Mouse (Mus musculus) hindbrain, embryonic 12.5 days (tissue): ENCODE results near the gene Ppil3. TPM values are rescaled to one million over a fixed set of nuclear protein-coding genes. Genes with fewer than 3 reads are reported as not detected.

Source experiments
- ATAC-seq: fragments of 200-750 bp; cut with Nextera tagmentation; 2 replicates; pipeline ENCODE4 v1.8.0; 2017; ENCODE audit warnings: moderate TSS enrichment; ENCODE audit not compliant: low FRiP score
- H3K27ac ChIP-seq: fragments of 300-500 bp; sonication (generic); 2 replicates; pipeline ENCODE4 v1.5.1; 2016; ENCODE audit warnings: mild to moderate bottlenecking
- H3K27me3 ChIP-seq: fragments of 300-500 bp; sonication (generic); 2 replicates; pipeline ENCODE4 v1.6.1; 2016; ENCODE audit warnings: mild to moderate bottlenecking
- H3K36me3 ChIP-seq: fragments of 300-500 bp; sonication (generic); 2 replicates; pipeline ENCODE4 v1.6.1; 2016; ENCODE audit warnings: mild to moderate bottlenecking
- H3K4me1 ChIP-seq: fragments of 300-500 bp; sonication (generic); 2 replicates; pipeline ENCODE4 v1.6.1; 2016
- H3K4me2 ChIP-seq: fragments of 300-500 bp; sonication (generic); replicated peaks from 2 replicates; pipeline ENCODE4 v1.6.1; 2016; ENCODE audit warnings: mild to moderate bottlenecking
- H3K4me3 ChIP-seq: fragments of 300-500 bp; sonication (generic); 2 replicates; pipeline ENCODE4 v1.5.1; 2016; ENCODE audit warnings: mild to moderate bottlenecking
- H3K9ac ChIP-seq: fragments of 300-500 bp; sonication (generic); 2 replicates; pipeline ENCODE4 v1.6.1; 2016; ENCODE audit warnings: mild to moderate bottlenecking, moderate library complexity
- H3K9me3 ChIP-seq: fragments of 300-500 bp; sonication (generic); replicated peaks from 2 replicates; pipeline ENCODE4 v1.6.1; 2016; ENCODE audit warnings: mild to moderate bottlenecking
- WGBS: fragments of 180-500 bp; shearing (Covaris S2); methylation state at CpG from one replicate; pipeline ENCODE4 v1.1.7; 2016; 5-methylcytosine and 5-hydroxymethylcytosine counted together
- polyA plus RNA-seq: library from polyadenylated mRNA; unstranded; fragments of >200 nt; fragmentation: Nextera tagmentation; extraction: Ambion mirVana; gene quantifications from 2 replicates; pipeline ENCODE4 v1.2.1, GENCODE M21; 2016

Ppil3 gene
- polyA plus RNA-seq, 1 experiment from 2014 or later, result 48.2 TPM

DNA sequence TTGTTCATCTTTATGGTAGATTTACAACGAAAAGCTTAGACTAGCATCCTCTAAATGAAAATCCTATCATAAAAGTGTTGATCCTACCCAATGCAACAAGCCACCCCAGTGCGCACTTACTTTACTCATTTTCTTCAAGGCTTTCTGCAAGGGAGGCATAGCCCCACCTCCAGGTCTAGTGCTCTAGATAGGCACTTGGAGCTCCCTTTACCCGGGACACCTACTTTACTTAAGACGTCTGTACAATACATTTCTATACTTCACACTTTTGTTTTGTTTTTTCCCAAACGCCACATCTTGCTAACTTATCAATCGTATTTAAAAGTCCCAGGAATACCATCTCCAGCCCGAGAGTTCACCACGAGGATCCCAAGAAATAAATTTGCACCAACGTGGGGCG is 595 bp downstream of the Ppil3 start:
- H3K27ac ChIP-seq, result peak overlapping the region; percentile 83
- 14% methylated on average over 10 of the region's 10 CpGs for WGBS
- ATAC-seq, result no peak

DNA sequence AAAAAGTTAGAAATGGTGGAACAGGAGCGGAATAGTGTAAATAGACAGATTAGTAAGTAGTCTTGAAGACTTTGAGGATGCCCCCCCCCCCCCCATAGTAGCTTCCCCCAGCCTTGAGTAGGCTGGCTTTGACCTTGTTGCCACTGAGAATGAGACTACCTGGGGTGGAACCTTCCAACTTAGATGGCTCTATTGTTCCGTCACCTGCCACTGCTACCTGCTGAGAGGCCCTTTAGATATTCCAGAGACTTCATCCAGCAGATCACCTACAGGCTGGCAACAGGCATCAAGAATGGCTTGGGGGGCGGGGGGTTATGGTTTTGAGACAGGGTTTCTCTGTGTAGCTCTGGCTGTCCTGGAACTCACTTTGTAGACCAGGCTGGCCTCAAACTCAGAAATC is 20.7 kb downstream of the Ppil3 start:
- peaks cover 20% of the 10 kb centered on the region for H3K4me1 ChIP-seq
- 76% methylated on average over 3 of the region's 3 CpGs for WGBS
- no peaks in the 10 kb centered on the region for H3K9me3 ChIP-seq
- H3K36me3 ChIP-seq, result peaks cover 15% of the 10 kb centered on the region
- H3K27me3 ChIP-seq, result no peaks in the 10 kb centered on the region
- no peak overlapping the region for H3K9ac ChIP-seq
- no peak overlapping the region for H3K4me2 ChIP-seq
- H3K27ac ChIP-seq, result no peak overlapping the region
- H3K4me3 ChIP-seq, result no peak overlapping the region
- ATAC-seq, result no peak

More for the DNA sequence above, 595 bp downstream of the Ppil3 start:
- peaks cover 38% of the 10 kb centered on the region for H3K36me3 ChIP-seq
- H3K9ac ChIP-seq, result peak overlapping the region; percentile 66
- peak overlapping the region; percentile 56 for H3K4me3 ChIP-seq
- H3K4me1 ChIP-seq, result peaks cover 21% of the 10 kb centered on the region
- H3K9me3 ChIP-seq, result no peaks in the 10 kb centered on the region
- peak overlapping the region; percentile 67 for H3K4me2 ChIP-seq
- no peaks in the 10 kb centered on the region for H3K27me3 ChIP-seq

DNA sequence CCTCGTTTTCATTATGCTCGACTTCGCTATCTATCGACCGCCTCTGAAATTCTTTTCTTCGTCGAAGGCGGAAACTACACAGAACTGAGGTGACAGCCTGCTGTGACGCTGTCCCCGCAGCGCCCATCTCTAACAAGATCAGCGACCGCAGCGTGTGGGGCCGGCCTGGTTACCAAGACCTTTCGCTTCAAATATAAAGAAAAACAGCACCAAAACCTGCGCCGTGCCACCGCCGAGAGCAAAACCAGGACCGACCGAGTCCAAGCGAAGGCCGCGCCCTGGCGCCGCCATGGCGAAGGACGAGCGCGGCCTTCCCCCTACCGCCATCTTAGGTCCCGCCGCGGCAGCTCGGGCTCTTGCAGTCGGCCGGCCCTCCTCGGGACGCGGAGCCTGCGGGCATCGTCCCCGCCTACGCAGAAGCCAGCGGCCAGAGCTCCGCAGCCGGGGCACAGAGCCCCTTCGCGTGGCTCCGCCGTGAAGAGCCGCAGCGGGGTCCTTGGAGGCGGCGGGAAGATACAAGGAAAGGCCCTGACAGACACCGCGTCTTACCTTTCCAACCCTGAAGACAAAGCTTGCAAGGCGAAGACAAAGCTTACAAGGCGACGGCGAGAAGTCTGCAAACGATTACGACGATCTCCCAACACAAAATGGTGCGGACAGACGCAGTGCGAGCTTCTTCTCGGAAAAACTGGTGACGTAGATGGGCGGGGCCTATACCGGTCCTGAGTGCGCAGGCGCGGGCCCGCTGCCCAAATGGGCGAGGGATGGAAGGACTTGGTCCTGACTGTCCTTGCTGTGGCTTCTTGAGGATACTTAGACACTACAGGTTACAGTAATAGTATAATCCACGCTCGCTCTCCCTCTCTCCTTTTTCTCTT is 21.7 kb downstream of the Ppil3 start, which contains the start of gene Clk1:
TSS of gene Clk1 (minus strand) at position 696 of the 878 bp plus-strand sequence.
- WGBS, result under 1% methylated on average over 79 of the region's 79 CpGs
- H3K4me1 ChIP-seq, result peaks cover 20% of the 10 kb centered on the region
- no peaks in the 10 kb centered on the region for H3K9me3 ChIP-seq
- H3K4me2 ChIP-seq, result peak within 1 kb of the TSS; percentile 72
- no peaks in the 10 kb centered on the region for H3K27me3 ChIP-seq
- peak within 1 kb of the TSS; percentile 100 for H3K4me3 ChIP-seq
- peak; percentile 97 for ATAC-seq
- H3K27ac ChIP-seq, result peak within 1 kb of the TSS; percentile 99
- H3K9ac ChIP-seq, result peak within 1 kb of the TSS; percentile 100
- peaks cover 24% of the 10 kb centered on the region for H3K36me3 ChIP-seq

DNA sequence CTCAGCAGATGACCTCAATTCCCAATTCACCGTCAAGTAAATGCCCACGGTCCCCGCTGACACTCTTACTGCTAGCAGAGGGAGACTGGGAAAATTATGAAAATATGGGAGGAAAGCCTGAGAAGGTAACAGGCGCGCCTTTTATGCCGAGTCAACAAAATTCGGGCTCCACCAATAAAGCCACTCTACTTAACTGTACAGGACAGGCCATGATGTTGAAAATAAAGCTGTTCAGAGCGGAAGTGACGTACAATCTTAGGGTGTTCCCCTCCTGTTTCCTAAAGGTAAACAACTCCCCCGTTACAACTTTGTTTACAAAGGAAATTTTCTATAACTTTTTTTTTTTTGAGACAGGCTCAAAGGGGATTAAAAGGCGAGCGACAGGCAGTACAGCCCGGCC is 22.4 kb downstream of the Ppil3 start:
- Histone ChIP-seq H3K9ac (peak overlapping the region; percentile 100), H3K36me3 (peaks cover 31% of the 10 kb centered on the region), H3K27ac (peak overlapping the region; percentile 99; the same call in 1 of the 2 replicates), H3K9me3 (no peaks in the 10 kb centered on the region), H3K27me3 (no peaks in the 10 kb centered on the region), H3K4me2 (peak overlapping the region; percentile 72), H3K4me1 (peaks cover 20% of the 10 kb centered on the region), H3K4me3 (peak overlapping the region; percentile 100)
- 15% methylated on average over 13 of the region's 13 CpGs for WGBS
- ATAC-seq, result 0 out of 2 replicates have a peak, but pooled peaks have one; percentile 41

GRCm38 (mm10) chr1:58420961-58421360 is 24.3 kb downstream of the Ppil3 start:
- Histone ChIP-seq H3K9me3 (no peaks in the 10 kb centered on the region), H3K4me2 (0 out of 2 replicates have a peak overlapping the region, but pooled peaks have one; percentile 8)
- WGBS, result 82% methylated on average over 7 of the region's 7 CpGs

GRCm38 (mm10) chr1:58420032-58420431 is 25.3 kb downstream of the Ppil3 start:
- WGBS, result 89% methylated on average over 10 of the region's 10 CpGs
- H3K27ac ChIP-seq, result no peak overlapping the region

More at GRCm38 (mm10) chr1:58420961-58421360, 24.3 kb downstream of the Ppil3 start:
- no peaks in the 10 kb centered on the region for H3K27me3 ChIP-seq
- H3K9ac ChIP-seq, result no peak overlapping the region
- peaks cover 20% of the 10 kb centered on the region for H3K4me1 ChIP-seq
- no peak for ATAC-seq
- no peak overlapping the region for H3K27ac ChIP-seq
- H3K36me3 ChIP-seq, result peaks cover 48% of the 10 kb centered on the region
- H3K4me3 ChIP-seq, result no peak overlapping the region

GRCm38 (mm10) chr1:58416048-58416447 is 29.2 kb downstream of the Ppil3 start:
- Histone ChIP-seq H3K4me3 (no peak overlapping the region), H3K9me3 (no peaks in the 10 kb centered on the region), H3K4me1 (peaks cover 2% of the 10 kb centered on the region), H3K27me3 (no peaks in the 10 kb centered on the region), H3K36me3 (peaks cover 85% of the 10 kb centered on the region), H3K27ac (no peak overlapping the region), H3K9ac (no peak overlapping the region), H3K4me2 (no peak overlapping the region)
- 91% methylated on average over 2 of the region's 2 CpGs for WGBS
- no peak for ATAC-seq

More at GRCm38 (mm10) chr1:58420032-58420431, 25.3 kb downstream of the Ppil3 start:
- H3K4me3 ChIP-seq, result no peak overlapping the region
- H3K9ac ChIP-seq, result no peak overlapping the region
- H3K4me2 ChIP-seq, result no peak overlapping the region
- peaks cover 55% of the 10 kb centered on the region for H3K36me3 ChIP-seq
- peaks cover 20% of the 10 kb centered on the region for H3K4me1 ChIP-seq
- no peaks in the 10 kb centered on the region for H3K9me3 ChIP-seq
- no peak for ATAC-seq
- no peaks in the 10 kb centered on the region for H3K27me3 ChIP-seq

DNA sequence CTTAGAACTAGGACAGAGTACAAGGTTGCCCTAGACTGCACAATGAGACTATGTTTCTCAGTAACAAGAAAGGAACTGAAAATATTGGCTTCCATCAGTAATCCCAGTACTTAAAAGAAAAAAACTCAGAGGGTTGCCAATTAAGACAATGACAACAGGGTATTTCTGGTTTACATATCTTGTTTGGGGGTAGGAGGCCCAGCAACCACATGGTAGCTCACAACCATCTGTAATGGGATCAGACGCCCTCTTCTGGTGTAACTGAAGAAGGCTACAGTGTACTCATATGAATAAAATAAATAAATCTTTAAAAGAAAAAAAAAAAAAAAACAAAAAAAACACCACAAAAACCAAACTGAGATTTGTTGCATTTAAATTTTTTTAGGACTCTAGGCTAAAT is 29.8 kb downstream of the Ppil3 start:
- Histone ChIP-seq H3K4me2 (no peak overlapping the region), H3K9me3 (no peaks in the 10 kb centered on the region), H3K36me3 (peaks cover 88% of the 10 kb centered on the region), H3K27me3 (no peaks in the 10 kb centered on the region), H3K27ac (no peak overlapping the region), H3K4me1 (no peaks in the 10 kb centered on the region; the same call in 1 of the 2 replicates), H3K4me3 (no peak overlapping the region), H3K9ac (no peak overlapping the region)
- 30% methylated on average over 1 of the region's 1 CpGs for WGBS
- ATAC-seq, result no peak

DNA sequence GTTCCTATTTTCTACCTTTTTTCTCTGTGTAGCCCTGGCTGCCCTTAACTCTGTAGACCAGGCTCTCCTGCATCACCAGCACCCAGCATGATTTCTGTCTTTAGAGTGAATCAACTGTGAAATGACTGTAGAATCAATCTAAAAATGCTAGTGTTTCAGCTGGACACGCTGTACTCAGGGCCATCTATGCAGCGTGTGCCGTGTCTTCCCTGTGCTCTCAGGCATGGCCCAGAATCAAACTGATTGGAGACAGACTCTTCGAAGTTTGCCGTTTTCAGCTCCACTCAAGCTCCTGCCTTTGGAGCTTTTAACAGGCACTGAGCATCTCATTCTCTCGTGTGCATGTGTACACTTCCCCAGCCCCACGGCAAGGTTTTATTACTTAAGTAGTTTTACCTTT is 34.5 kb downstream of the Ppil3 start:
- no peaks in the 10 kb centered on the region for H3K4me1 ChIP-seq
- no peak overlapping the region for H3K9ac ChIP-seq
- 91% methylated on average over 7 of the region's 7 CpGs for WGBS
- no peaks in the 10 kb centered on the region for H3K9me3 ChIP-seq
- H3K4me2 ChIP-seq, result no peak overlapping the region
- ATAC-seq, result no peak
- H3K4me3 ChIP-seq, result no peak overlapping the region
- no peak overlapping the region for H3K27ac ChIP-seq
- peaks cover 62% of the 10 kb centered on the region for H3K36me3 ChIP-seq
- H3K27me3 ChIP-seq, result no peaks in the 10 kb centered on the region

GRCm38 (mm10) chr1:58410198-58410588 is 35.1 kb downstream of the Ppil3 start:
- no peak for ATAC-seq
- H3K4me3 ChIP-seq, result no peak overlapping the region
- H3K36me3 ChIP-seq, result peaks cover 62% of the 10 kb centered on the region
- H3K4me1 ChIP-seq, result no peaks in the 10 kb centered on the region
- H3K27me3 ChIP-seq, result no peaks in the 10 kb centered on the region
- H3K9me3 ChIP-seq, result no peaks in the 10 kb centered on the region
- whole genome bisulfite sequencing, result 87% methylated on average over 3 of the region's 3 CpGs
- no peak overlapping the region for H3K9ac ChIP-seq
- H3K27ac ChIP-seq, result no peak overlapping the region
- no peak overlapping the region for H3K4me2 ChIP-seq

- H3K36me3 ChIP-seq, result peaks cover 62% of the 10 kb centered on the region
- no peak overlapping the region for H3K4me2 ChIP-seq
- ATAC-seq, result no peak
- 82% methylated on average over 5 of the region's 5 CpGs for WGBS
- H3K4me3 ChIP-seq, result no peak overlapping the region
- no peaks in the 10 kb centered on the region for H3K27me3 ChIP-seq
- no peak overlapping the region for H3K27ac ChIP-seq
- no peak overlapping the region for H3K9ac ChIP-seq
- no peaks in the 10 kb centered on the region for H3K4me1 ChIP-seq
- no peaks in the 10 kb centered on the region for H3K9me3 ChIP-seq
Measured at GRCm38 (mm10) chr1:58409553-58410197, 35.6 kb downstream of the Ppil3 start.

DNA sequence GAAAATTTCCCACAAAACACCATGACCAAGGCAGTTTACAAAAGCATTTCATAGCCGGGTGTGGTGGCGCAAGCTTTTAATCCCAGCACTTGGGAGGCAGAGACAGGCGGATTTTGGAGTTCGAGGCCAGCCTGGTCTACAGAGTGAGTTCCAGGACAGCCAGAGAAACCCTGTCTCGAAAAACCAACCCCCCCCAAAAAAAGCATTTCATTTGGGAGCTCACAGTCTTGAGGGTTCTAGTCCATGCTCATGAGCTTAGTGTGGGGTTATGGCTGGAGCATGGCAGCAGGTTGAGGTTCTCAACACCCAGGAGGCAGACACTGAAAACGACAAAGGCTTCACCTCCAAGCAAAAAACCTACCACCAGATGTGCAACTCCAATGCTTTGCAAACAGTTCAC is 37.1 kb downstream of the Ppil3 start:
- no peak overlapping the region for H3K4me2 ChIP-seq
- no peak for ATAC-seq
- H3K4me3 ChIP-seq, result no peak overlapping the region
- H3K9ac ChIP-seq, result no peak overlapping the region
- peaks cover 60% of the 10 kb centered on the region for H3K36me3 ChIP-seq
- WGBS, result 83% methylated on average over 6 of the region's 6 CpGs
- no peaks in the 10 kb centered on the region for H3K9me3 ChIP-seq
- H3K27ac ChIP-seq, result no peak overlapping the region
- no peaks in the 10 kb centered on the region for H3K27me3 ChIP-seq
- no peaks in the 10 kb centered on the region for H3K4me1 ChIP-seq
